Mouse (Mus musculus) CH12.LX (cell line): ENCODE measurements around the gene Car4. TPM values are rescaled to one million over a fixed set of nuclear protein-coding genes. Genes with fewer than 3 reads are reported as not detected.

ENCODE experiments used
- DNase-seq: peaks from one replicate; pipeline ENCODE4 v3.0.0-alpha.2; 2013; ENCODE audit errors: extremely low read depth
- H3K27ac ChIP-seq: 2 replicates; pipeline ENCODE4 v1.5.1; 2012; ENCODE audit warnings: low read depth, mild to moderate bottlenecking, control low read depth, moderate library complexity; ENCODE audit not compliant: insufficient read depth
- H3K27me3 ChIP-seq: replicated peaks from 2 replicates; pipeline ENCODE3; 2012; ENCODE audit warnings: inconsistent platforms
- H3K36me3 ChIP-seq, 2 experiments: replicated peaks in 1 of 2; 2 replicates each; pipeline versions ENCODE3 to v1.6.1; 2012; ENCODE audit warnings: inconsistent platforms in 1 of 2, low read length in 1 of 2, mild to moderate bottlenecking in 1 of 2, mixed read lengths in 1 of 2, moderate library complexity in 1 of 2; ENCODE audit not compliant: control insufficient read depth in 1 of 2, insufficient read depth in 1 of 2
- H3K4me1 ChIP-seq, 2 experiments: 2 replicates each; pipeline ENCODE4 v1.6.1; 2012; ENCODE audit warnings: inconsistent platforms in 1 of 2, moderate library complexity in 1 of 2; ENCODE audit not compliant: insufficient read depth in 2 of 2, control insufficient read depth in 1 of 2
- H3K4me2 ChIP-seq: 2 replicates; pipeline ENCODE4 v1.6.1; 2012; ENCODE audit warnings: low read depth, mild to moderate bottlenecking, control low read depth; ENCODE audit not compliant: poor library complexity, insufficient read depth, severe bottlenecking
- H3K4me3 ChIP-seq, 3 experiments: fragments of 150-350 bp in 1 of 3; sonication (generic) in 1 of 3; replicated peaks in 1 of 3; 2 replicates each; pipeline versions ENCODE3 to v1.5.1; 2011 to 2012; ENCODE audit warnings: low read depth in 2 of 3, low read length in 2 of 3, mild to moderate bottlenecking in 2 of 3, moderate library complexity in 2 of 3, control low read depth in 1 of 3, improper control_type of control experiment in 1 of 3, inconsistent platforms in 1 of 3, mixed read lengths in 1 of 3; ENCODE audit not compliant: poor library complexity in 1 of 3
- H3K79me2 ChIP-seq: replicated peaks from 2 replicates; pipeline ENCODE4 v1.6.1; 2012; ENCODE audit warnings: mild to moderate bottlenecking, moderate library complexity; ENCODE audit not compliant: control insufficient read depth, poor library complexity, insufficient read depth, severe bottlenecking; ENCODE audit errors: extremely low read depth
- H3K9ac ChIP-seq: 2 replicates; pipeline ENCODE4 v1.6.1; 2012; ENCODE audit warnings: low read depth, mild to moderate bottlenecking, control low read depth, moderate library complexity; ENCODE audit not compliant: insufficient read depth
- H3K9me3 ChIP-seq: replicated peaks from 2 replicates; pipeline ENCODE3; 2012; ENCODE audit warnings: low read length, inconsistent platforms, mixed read lengths
- BHLHE40 ChIP-seq: IDR thresholded peaks from 2 replicates; pipeline ENCODE4 v1.6.1; 2011; ENCODE audit warnings: mild to moderate bottlenecking, low read depth, low read length, improper control_type of control experiment
- CTCF ChIP-seq, 2 experiments: IDR thresholded peaks in 1 of 2; conservative IDR thresholded peaks in 1 of 2; 2 replicates each; pipeline ENCODE4 v1.5.1; 2011 to 2012; ENCODE audit warnings: low read depth in 2 of 2, low read length in 2 of 2, improper control_type of control experiment in 1 of 2, inconsistent platforms in 1 of 2, mild to moderate bottlenecking in 1 of 2, moderate library complexity in 1 of 2
- HCFC1 ChIP-seq: IDR thresholded peaks from 2 replicates; pipeline ENCODE4 v1.6.1; 2012; ENCODE audit warnings: low read depth, mild to moderate bottlenecking, inconsistent platforms, low read length, improper control_type of control experiment
- JUN ChIP-seq: IDR thresholded peaks from 2 replicates; pipeline ENCODE4 v1.6.1; 2011; ENCODE audit warnings: low read depth, mild to moderate bottlenecking, low read length, improper control_type of control experiment, moderate library complexity; ENCODE audit not compliant: insufficient read depth
- KAT2A ChIP-seq: IDR thresholded peaks from 2 replicates; pipeline ENCODE4 v1.6.1; 2012; ENCODE audit warnings: low read length, improper control_type of control experiment, inconsistent platforms; ENCODE audit not compliant: insufficient replicate concordance
- MAZ ChIP-seq: IDR thresholded peaks from 2 replicates; pipeline ENCODE4 v1.6.1; 2012; ENCODE audit warnings: low read depth, mild to moderate bottlenecking, inconsistent platforms, low read length, improper control_type of control experiment, moderate library complexity
- POLR2AphosphoS2 ChIP-seq: IDR thresholded peaks from 2 replicates; pipeline ENCODE4 v1.6.1; 2011; ENCODE audit warnings: low read depth, low read length, improper control_type of control experiment
- RAD21 ChIP-seq: IDR thresholded peaks from 2 replicates; pipeline ENCODE4 v1.6.1; 2011; ENCODE audit warnings: low read depth, mild to moderate bottlenecking, low read length, improper control_type of control experiment, moderate library complexity
- RCOR1 ChIP-seq: conservative IDR thresholded peaks from 2 replicates; pipeline ENCODE4 v1.6.1; 2012; ENCODE audit warnings: low read depth, mild to moderate bottlenecking, inconsistent platforms, low read length, improper control_type of control experiment
- SMC3 ChIP-seq: IDR thresholded peaks from 2 replicates; pipeline ENCODE4 v1.6.1; 2011; ENCODE audit warnings: low read depth, low read length, improper control_type of control experiment
- UBTF ChIP-seq: IDR thresholded peaks from 2 replicates; pipeline ENCODE4 v1.6.1; 2012; ENCODE audit warnings: low read depth, mild to moderate bottlenecking, inconsistent platforms, low read length, improper control_type of control experiment, moderate library complexity
- ZMIZ1 ChIP-seq: IDR thresholded peaks from 2 replicates; pipeline ENCODE4 v1.6.1; 2012; ENCODE audit warnings: low read depth, mild to moderate bottlenecking, inconsistent platforms, low read length, improper control_type of control experiment
- dilution Hi-C: fragments of 300-500 bp; cut with MboI; formaldehyde crosslinking; loops from 2 replicates; pipeline ENCODE4 v1.14.3; 2020; ENCODE audit warnings: low sequenced_read_pairs; ENCODE audit not compliant: extremely low pct_unique_long_range_greater_than_20kb, extremely low pct_ligation_motif_present
- in situ Hi-C: fragments of 300-500 bp; cut with MboI; formaldehyde crosslinking; loops from 3 replicates; pipeline ENCODE4 v1.14.3; 2019; ENCODE audit warnings: low sequenced_read_pairs, low pct_ligation_motif_present, low pct_unique_long_range_greater_than_20kb, mixed read lengths
- polyA plus RNA-seq: library from polyadenylated mRNA; unstranded; fragments of >175 nt; gene quantifications from 2 replicates; pipeline ENCODE4 v1.2.1, GENCODE M21; 2012; ENCODE audit warnings: low read depth; ENCODE audit not compliant: insufficient read length
- total RNA-seq, 2 experiments: library from RNA; depleted of rRNA; stranded (reverse); fragments of 300-350 nt in 1 of 2; fragments of >200 nt in 1 of 2; gene quantifications; 2 replicates each; pipeline ENCODE4 v1.2.3; 2012 to 2014

Car4 gene
- total and polyA plus RNA-seq, 3 experiments: not detected

DNA sequence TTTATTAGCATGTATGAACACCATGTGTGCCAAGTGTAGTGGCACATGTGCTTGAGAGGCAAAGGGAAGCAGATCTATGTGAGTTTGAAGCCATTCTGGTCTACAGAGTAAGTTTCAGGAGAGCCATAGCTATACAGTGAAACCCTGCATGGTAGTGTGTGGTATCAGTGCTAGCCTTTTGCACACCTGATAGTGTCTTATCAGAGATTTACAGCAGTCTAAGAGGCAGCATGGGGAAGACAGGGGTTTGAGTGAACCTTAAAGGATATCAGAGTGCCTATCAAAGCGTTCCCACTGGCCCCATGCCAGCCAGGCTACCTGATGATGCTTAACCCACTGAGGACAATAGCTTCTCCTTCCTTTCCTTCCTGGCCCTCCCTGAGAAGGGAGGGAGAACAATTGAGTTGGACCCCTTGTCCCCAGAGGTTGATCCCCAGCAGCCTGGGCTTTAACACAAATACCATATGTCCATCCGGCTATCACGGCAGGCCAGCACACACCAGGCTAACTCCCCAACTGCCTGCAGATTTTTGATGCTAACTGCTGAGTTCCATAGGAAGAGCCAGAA is 19.9 kb downstream of the Car4 start:
- Histone ChIP-seq H3K4me1 (no peaks in the 10 kb centered on the region), H3K9me3 (no peaks in the 10 kb centered on the region), H3K27me3 (no peaks in the 10 kb centered on the region), H3K4me2 (no peak overlapping the region), H3K4me3 (no peak overlapping the region), H3K79me2 (no peaks in the 10 kb centered on the region), H3K9ac (no peak overlapping the region), H3K36me3 (no peaks in the 10 kb centered on the region), H3K27ac (no peak overlapping the region)
- dilution Hi-C loops: no loop called here
- TF ChIP-seq HCFC1 (no peak), SMC3 (no peak), RCOR1 (no peak), ZMIZ1 (no peak)
- no peak for DNase-seq
- in situ Hi-C loops: no loop called here

DNA sequence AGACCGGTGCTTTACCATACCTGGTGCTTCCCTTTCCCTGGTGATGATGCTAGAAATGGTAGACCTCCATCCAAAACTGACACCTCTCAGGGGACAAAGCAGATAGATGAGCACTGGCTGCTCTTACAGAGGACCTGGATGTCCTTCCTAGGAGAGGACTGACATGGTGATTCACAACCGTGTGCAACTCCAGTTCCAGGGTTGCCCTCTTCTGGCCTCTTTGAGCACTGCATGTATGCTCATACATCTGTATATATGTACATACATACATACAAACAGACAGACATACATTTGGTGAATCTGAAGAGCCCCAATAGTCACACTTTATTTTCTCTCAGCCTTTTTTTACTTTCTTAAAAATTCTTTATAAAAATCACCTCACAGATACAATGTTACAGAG is 20.5 kb downstream of the Car4 start:
- TF ChIP-seq ZMIZ1 (no peak), RAD21 (peak; percentile 59), CTCF (conservative IDR thresholded peaks at IDR 0.05 in 1 of 2, IDR thresholded peaks at IDR 0.05 in 1 of 2; ENCODE audit: low read depth in 2 of 2, low read length in 2 of 2) (peak; percentile 72 to 78), SMC3 (peak; percentile 75), MAZ (no peak)
- Histone ChIP-seq H3K27ac (no peak overlapping the region), H3K9me3 (no peaks in the 10 kb centered on the region), H3K79me2 (no peaks in the 10 kb centered on the region), H3K9ac (no peak overlapping the region), H3K4me2 (no peak overlapping the region), H3K27me3 (no peaks in the 10 kb centered on the region), H3K36me3 (no peaks in the 10 kb centered on the region), H3K4me3 (no peak overlapping the region), H3K4me1 (no peaks in the 10 kb centered on the region)
- in situ Hi-C loops (no loop called here), dilution Hi-C loops (no loop called here)
- DNase-seq: peak; percentile 46

DNA sequence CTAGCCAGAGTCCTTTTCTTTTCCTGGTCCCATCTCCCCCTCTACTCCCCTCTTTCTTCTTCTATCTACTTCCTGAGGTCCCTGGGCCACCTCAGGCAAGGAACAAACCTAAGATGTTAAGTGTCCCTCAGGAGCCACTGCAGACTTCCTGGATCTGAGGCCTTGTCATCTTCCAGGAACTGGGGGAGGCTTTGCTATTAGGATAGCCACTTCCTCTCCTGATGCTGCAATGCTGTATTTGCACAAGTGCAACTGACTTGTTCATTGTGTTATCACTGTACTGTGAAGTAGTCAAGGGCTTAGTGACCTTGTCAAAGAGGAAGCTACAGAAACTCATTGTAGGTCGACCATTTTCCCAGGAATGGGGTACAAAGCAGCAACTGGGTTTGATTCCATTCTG is 21.8 kb downstream of the Car4 start:
- H3K4me3 ChIP-seq: no peak overlapping the region
- H3K4me1 ChIP-seq: no peaks in the 10 kb centered on the region
- H3K36me3 ChIP-seq: no peaks in the 10 kb centered on the region
- dilution Hi-C loops (no loop called here), in situ Hi-C loops (no loop called here)
- TF ChIP-seq MAZ (no peak), KAT2A (no peak), UBTF (no peak), POLR2AphosphoS2 (no peak), BHLHE40 (no peak), JUN (no peak), RAD21 (no peak)
- H3K9ac ChIP-seq: no peak overlapping the region
- H3K27me3 ChIP-seq: no peaks in the 10 kb centered on the region
- no peak overlapping the region for H3K27ac ChIP-seq
- no peaks in the 10 kb centered on the region for H3K9me3 ChIP-seq
- DNase-seq: no peak
- H3K4me2 ChIP-seq: no peak overlapping the region
- H3K79me2 ChIP-seq: no peaks in the 10 kb centered on the region
